Mouse (Mus musculus) ovary, postnatal 14 days (tissue): ENCODE measurements around the gene Creb3l4.

Experiments used
- DNase-seq: peaks from one replicate; pipeline ENCODE4 v3.0.0; 2022; ENCODE audit warnings: low spot score

Gene Creb3l4

DNA sequence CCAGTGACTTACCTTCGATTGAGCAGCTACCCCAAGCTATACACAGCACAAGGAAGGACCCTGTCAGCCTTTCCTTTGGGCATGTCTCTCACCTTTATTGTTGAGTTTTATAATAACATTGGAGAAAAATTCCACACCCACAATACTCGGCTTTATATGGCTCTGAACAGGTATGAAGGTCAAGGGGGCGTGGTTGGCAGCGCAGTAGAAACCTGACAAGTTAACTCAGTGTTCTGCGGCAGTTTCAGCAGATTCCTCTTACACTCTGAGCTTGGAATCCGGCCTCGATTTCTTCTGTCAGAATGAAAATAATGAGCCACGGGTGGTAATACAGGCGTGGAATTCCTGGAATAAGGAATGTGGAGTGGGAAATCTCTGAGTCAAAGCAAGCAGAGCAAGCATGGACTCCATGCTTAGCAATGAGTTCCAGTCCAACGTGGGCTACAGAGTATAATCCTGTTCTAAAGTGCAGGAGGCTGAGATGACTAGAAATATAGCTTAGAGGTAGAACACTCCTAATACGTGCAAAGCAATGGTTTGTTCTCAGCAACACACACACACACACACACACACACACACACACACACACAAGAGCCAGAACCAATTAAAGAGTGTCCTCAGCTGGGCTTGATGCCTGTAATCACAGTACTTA, 52.3 kb downstream of the Creb3l4 start:
- no peak for DNase-seq
